Mouse (Mus musculus): ENCODE results near the gene Nubp1.

- no peak for TF ChIP-seq CTCF (conservative IDR thresholded peaks at IDR 0.05; ENCODE audit: low read length)
- no peak for TF ChIP-seq POU5F1 (IDR thresholded peaks at IDR 0.05; ENCODE audit: borderline replicate concordance, low read length)
Observed at GRCm38 (mm10) chr16:10453872-10454582, 42.3 kb downstream of the Nubp1 start.
